Mouse (Mus musculus) spleen, adult 2 months (tissue): Measurements from ENCODE around the gene Wdr11. TPM values are rescaled to one million over a fixed set of nuclear protein-coding genes. Genes with fewer than 3 reads are reported as not detected.

Experiments
- DNase-seq, 2 experiments: peaks; one replicate each; pipeline versions ENCODE4 v3.0.0 to v3.0.0-alpha.2; 2012 to 2021; ENCODE audit warnings: low spot score in 2 of 2, low read depth in 1 of 2
- H3K27ac ChIP-seq: fragments of 200-500 bp; 2 replicates; pipeline ENCODE4 v1.5.1; 2012; ENCODE audit warnings: low read length, inconsistent platforms; ENCODE audit not compliant: insufficient read depth
- H3K27me3 ChIP-seq: fragments of 200-500 bp; 2 replicates; pipeline ENCODE4 v1.6.1; 2012; ENCODE audit warnings: mild to moderate bottlenecking, moderate library complexity, low read length, inconsistent platforms; ENCODE audit not compliant: control insufficient read depth, insufficient read depth
- H3K36me3 ChIP-seq: fragments of 200-500 bp; 2 replicates; pipeline ENCODE4 v1.6.1; 2012; ENCODE audit warnings: mild to moderate bottlenecking, low read length, inconsistent platforms; ENCODE audit not compliant: control insufficient read depth, insufficient read depth
- H3K4me1 ChIP-seq: fragments of 200-500 bp; 2 replicates; pipeline ENCODE4 v1.6.1; 2011; ENCODE audit warnings: inconsistent platforms; ENCODE audit not compliant: control insufficient read depth, insufficient read depth, insufficient read length
- H3K4me3 ChIP-seq: fragments of 200-500 bp; 2 replicates; pipeline ENCODE4 v1.5.1; 2011; ENCODE audit warnings: mild to moderate bottlenecking, inconsistent platforms; ENCODE audit not compliant: insufficient read depth, insufficient read length; ENCODE audit errors: extremely low read depth
- CTCF ChIP-seq: fragments of 200-500 bp; IDR thresholded peaks from 2 replicates; pipeline ENCODE4 v1.5.1; 2011; ENCODE audit warnings: mild to moderate bottlenecking, inconsistent platforms; ENCODE audit not compliant: insufficient read depth, insufficient read length, insufficient replicate concordance; ENCODE audit errors: extremely low read depth
- POLR2A ChIP-seq: fragments of 200-500 bp; IDR thresholded peaks from 2 replicates; pipeline ENCODE4 v1.6.1; 2011; ENCODE audit warnings: low read depth, low read length, inconsistent platforms
- WGBS: fragments of 180-500 bp; shearing (Covaris S2); methylation state at CpG from one replicate; pipeline ENCODE4 v1.1.7; 2018; 5-methylcytosine and 5-hydroxymethylcytosine counted together
- polyA plus RNA-seq: library from polyadenylated mRNA; depleted of rRNA; stranded (reverse); fragments of >200 nt; gene quantifications from 2 replicates; pipeline ENCODE4 v1.2.3, GENCODE M21; 2012

Gene Wdr11
- polyA plus RNA-seq, 1 experiment, result 12.6 TPM

DNA sequence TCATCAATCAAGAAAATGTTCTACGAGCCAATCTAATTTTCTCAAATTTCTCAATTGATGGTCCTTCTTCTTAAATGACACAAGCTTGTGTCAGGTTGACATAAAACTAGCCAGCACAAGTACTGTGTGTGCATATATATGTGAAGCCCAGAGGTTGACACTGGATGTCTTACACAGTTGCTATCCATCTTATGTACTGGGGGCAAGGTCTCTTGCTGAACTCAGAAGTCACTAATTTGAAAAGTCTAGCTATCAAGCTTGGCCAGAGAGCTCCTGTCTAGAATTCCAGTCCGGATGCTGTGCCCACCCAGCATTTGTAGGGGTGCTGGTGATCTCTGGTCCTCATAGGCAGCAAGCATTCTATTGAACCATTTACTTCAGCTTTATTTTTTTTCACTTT, 5.5 kb downstream of the Wdr11 start:
- TF ChIP-seq POLR2A (no peak), CTCF (no peak)
- Histone ChIP-seq H3K27me3 (no peaks in the 10 kb centered on the region), H3K27ac (no peak overlapping the region), H3K4me1 (no peaks in the 10 kb centered on the region), H3K4me3 (no peak overlapping the region), H3K36me3 (peaks cover 14% of the 10 kb centered on the region)
- WGBS, result 93% methylated on average over 2 of the region's 2 CpGs
- no peak for DNase-seq

DNA sequence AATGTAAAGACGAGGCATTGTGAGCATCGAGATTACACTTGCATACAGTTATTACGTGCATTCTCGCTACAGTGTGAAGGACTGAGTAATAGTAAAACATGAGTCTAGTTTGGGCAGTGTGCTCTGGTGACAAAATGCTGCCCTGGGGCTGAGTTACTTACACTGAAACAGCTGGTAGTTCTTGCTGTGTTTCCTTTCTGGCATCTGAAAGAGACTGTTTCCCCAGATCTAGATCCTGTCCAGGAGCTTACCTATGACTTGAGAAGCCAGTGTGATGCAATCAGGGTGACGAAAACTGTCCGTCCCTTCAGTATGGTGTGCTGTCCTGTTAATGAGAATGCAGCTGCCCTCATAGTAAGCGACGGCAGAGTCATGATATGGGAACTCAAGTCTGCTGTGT, 14.6 kb downstream of the Wdr11 start:
- no peaks in the 10 kb centered on the region for H3K4me1 ChIP-seq
- TF ChIP-seq CTCF (no peak), POLR2A (no peak)
- H3K27me3 ChIP-seq, result no peaks in the 10 kb centered on the region
- no peak overlapping the region for H3K4me3 ChIP-seq
- DNase-seq, result no peak
- H3K36me3 ChIP-seq, result peaks cover 36% of the 10 kb centered on the region
- no peak overlapping the region for H3K27ac ChIP-seq
- WGBS, result 95% methylated on average over 8 of the region's 8 CpGs

DNA sequence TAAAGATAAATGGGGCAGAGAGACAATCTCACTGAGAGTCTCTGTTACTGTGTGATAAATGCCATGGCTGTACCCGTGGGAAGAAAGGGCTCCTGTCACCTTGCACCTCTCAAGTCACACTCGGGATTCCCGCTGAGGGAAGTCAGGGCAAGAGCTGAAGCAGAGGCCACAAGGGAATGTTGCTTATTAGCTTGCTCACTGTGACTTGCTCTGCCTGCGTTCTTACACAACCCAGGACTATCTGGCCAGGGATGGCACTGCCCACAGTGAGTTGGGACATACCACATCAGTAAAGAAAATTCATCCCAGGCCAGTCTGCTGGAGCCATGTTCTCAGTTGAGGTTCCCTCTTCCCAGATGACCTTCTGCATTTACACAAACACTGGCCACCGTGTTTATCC, 29.5 kb downstream of the Wdr11 start:
- no peak for DNase-seq
- Histone ChIP-seq H3K27ac (no peak overlapping the region), H3K4me1 (no peaks in the 10 kb centered on the region), H3K4me3 (no peak overlapping the region), H3K36me3 (peaks cover 34% of the 10 kb centered on the region), H3K27me3 (no peaks in the 10 kb centered on the region)
- 91% methylated on average over 5 of the region's 5 CpGs for WGBS
- no peak for TF ChIP-seq POLR2A
- no peak for TF ChIP-seq CTCF

DNA sequence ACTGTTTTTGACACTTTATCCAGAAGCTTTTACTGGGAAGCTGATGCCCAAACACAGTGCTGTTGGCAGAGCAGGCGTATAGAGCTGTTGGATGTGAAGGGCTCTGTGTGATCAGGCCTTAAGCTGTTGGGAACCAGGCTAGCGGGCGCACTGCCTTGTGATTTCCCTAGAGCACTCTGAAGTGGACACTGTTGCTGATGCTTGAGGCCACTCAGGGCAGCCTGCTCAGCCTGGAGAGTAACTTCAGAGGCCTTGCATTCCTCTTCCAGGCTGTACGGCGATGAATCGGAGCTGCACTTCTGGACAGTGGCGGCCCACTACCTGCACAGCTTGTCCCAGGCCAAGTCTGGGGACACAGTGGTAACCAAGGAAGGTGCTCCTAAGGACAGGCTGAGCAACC, 38.7 kb downstream of the Wdr11 start:
- 95% methylated on average over 7 of the region's 7 CpGs for WGBS
- Histone ChIP-seq H3K4me1 (no peaks in the 10 kb centered on the region), H3K27me3 (no peaks in the 10 kb centered on the region), H3K27ac (no peak overlapping the region), H3K36me3 (peaks cover 48% of the 10 kb centered on the region), H3K4me3 (no peak overlapping the region)
- no peak for TF ChIP-seq POLR2A
- TF ChIP-seq CTCF, result no peak
- DNase-seq, result no peak

DNA sequence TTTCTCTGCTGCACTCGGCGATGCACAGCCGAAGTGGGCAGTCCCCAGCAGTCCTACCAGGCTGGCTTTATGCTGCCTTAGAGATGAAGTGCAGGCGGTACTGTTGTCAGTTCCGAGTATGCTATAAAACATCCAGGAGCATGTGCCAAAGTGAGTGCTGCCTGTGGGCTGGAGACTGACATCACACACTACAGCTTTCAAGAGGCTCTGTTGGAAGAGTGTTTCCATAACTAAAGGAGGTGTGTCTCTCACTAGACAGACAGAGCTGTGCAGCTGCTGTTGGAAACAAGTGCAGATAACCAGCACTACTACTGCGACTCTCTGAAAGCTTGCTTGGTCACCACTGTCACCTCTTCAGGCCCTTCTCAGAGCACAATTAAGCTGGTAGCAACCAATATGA, 39.8 kb downstream of the Wdr11 start:
- no peak overlapping the region for H3K27ac ChIP-seq
- no peak for DNase-seq
- H3K36me3 ChIP-seq, result peaks cover 44% of the 10 kb centered on the region
- WGBS, result 95% methylated on average over 6 of the region's 6 CpGs
- H3K27me3 ChIP-seq, result no peaks in the 10 kb centered on the region
- no peaks in the 10 kb centered on the region for H3K4me1 ChIP-seq
- TF ChIP-seq POLR2A, result no peak
- TF ChIP-seq CTCF, result no peak
- H3K4me3 ChIP-seq, result no peak overlapping the region

DNA sequence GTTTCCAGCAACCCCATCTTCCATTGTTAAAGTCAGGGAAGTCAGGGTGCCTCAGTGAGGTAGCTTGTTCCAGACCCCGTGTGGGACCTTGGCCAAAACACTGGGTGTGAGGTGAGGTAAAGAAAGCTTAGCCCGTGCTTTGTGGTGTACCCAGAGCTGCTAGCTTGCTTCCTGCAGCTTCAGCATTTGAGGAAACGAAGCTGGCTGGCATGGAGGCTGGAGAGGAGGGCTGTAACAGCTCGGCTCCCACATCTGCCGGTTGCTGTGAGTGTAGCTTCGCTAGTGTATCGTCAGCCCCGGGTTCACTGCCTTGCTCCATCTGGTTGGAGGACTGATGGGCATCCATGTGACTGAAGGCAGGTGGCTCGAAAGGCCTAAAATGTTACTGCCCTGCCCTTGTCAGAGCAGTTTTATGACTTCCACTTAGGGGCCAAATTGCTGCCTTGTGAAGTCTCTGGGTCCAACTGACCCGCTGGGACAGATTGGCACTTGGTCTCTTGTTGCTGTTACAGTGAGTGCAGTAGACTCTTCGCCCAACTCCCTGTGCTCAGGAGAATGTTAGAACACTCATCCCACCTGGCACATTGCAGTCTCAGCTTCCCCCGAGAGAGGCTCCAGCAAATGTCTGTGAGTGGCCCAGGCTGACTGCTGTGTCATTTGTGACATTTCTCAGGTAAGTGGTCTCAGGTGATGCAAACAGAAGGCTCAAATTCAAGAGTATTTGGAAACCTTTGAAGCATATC, 44.4 kb downstream of the Wdr11 start:
- 69% methylated on average over 12 of the region's 12 CpGs for WGBS
- H3K4me1 ChIP-seq, result no peaks in the 10 kb centered on the region
- peaks cover 31% of the 10 kb centered on the region for H3K36me3 ChIP-seq
- TF ChIP-seq CTCF (no peak), POLR2A (no peak)
- no peak overlapping the region for H3K27ac ChIP-seq
- no peaks in the 10 kb centered on the region for H3K27me3 ChIP-seq
- no peak overlapping the region for H3K4me3 ChIP-seq
- DNase-seq, result no peak

DNA sequence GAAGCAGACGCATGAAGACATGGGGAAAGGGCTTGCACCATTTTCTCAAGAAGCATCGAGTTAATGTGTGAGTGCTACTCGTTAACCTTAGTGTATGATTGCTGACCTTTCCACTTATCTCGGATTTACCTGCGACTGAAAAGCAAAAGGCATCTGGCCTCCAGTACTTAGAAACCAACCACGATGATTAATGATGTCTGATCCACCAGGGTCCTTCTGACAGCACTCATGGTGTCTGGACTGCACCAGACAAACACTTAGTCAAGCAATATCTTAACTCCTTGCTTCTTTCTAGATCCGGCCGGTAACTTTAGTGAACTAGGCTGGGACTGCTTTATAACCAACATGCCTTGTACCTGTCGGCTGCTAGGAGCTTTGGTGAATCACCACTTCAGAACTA, 45.3 kb downstream of the Wdr11 start:
- 93% methylated on average over 9 of the region's 9 CpGs for WGBS
- DNase-seq, result no peak
- Histone ChIP-seq H3K4me3 (no peak overlapping the region), H3K4me1 (no peaks in the 10 kb centered on the region), H3K27ac (no peak overlapping the region), H3K27me3 (no peaks in the 10 kb centered on the region), H3K36me3 (peaks cover 23% of the 10 kb centered on the region)
- no peak for TF ChIP-seq POLR2A
